Mouse (Mus musculus): Measurements from ENCODE around the gene Vapb.
A peak's percentile ranks its signal among the peaks of the same experiment; 100 is the strongest.

The Vapb gene

GRCm38 (mm10) chr2:173794018-173794417 lies 56.7 kb downstream of the Vapb start:
- no peak for DNase-seq

- no peak for DNase-seq
Measured at GRCm38 (mm10) chr2:173794531-173795510, 57.5 kb downstream of the Vapb start.

- DNase-seq = no peak
Measured at GRCm38 (mm10) chr2:173795801-173796673, 58.7 kb downstream of the Vapb start.

GRCm38 (mm10) chr2:173796674-173796963 lies 59.3 kb downstream of the Vapb start:
- DNase-seq = no peak

GRCm38 (mm10) chr2:173799513-173799912 lies 62.2 kb downstream of the Vapb start:
- DNase-seq = no peak

- no peak for DNase-seq
Measured at GRCm38 (mm10) chr2:173800566-173800965, 63.3 kb downstream of the Vapb start.

GRCm38 (mm10) chr2:173801405-173801876 lies 64.1 kb downstream of the Vapb start:
- DNase-seq = no peak

GRCm38 (mm10) chr2:173802176-173802575 lies 64.9 kb downstream of the Vapb start:
- no peak for DNase-seq

GRCm38 (mm10) chr2:173802956-173803355 lies 65.6 kb downstream of the Vapb start:
- DNase-seq = no peak

GRCm38 (mm10) chr2:173803827-173804226 lies 66.5 kb downstream of the Vapb start:
- DNase-seq = no peak

GRCm38 (mm10) chr2:173806621-173807020 lies 69.3 kb downstream of the Vapb start:
- no peak for DNase-seq

- DNase-seq = no peak
Measured at GRCm38 (mm10) chr2:173808942-173809341, 71.6 kb downstream of the Vapb start.

- no peak for DNase-seq
Measured at GRCm38 (mm10) chr2:173810036-173810850, 72.9 kb downstream of the Vapb start.

- DNase-seq = no peak
Measured at GRCm38 (mm10) chr2:173810851-173811130, 73.5 kb downstream of the Vapb start.

- no peak for DNase-seq
Measured at GRCm38 (mm10) chr2:173811850-173812249, 74.5 kb downstream of the Vapb start.

- DNase-seq = peak; percentile 61 to 65
Measured at GRCm38 (mm10) chr2:173813071-173813470, 75.8 kb downstream of the Vapb start.

GRCm38 (mm10) chr2:173826287-173826686 lies 89.0 kb downstream of the Vapb start:
- DNase-seq = no peak

GRCm38 (mm10) chr2:173827228-173827627 lies 89.9 kb downstream of the Vapb start:
- DNase-seq = no peak

- no peak for DNase-seq
Measured at GRCm38 (mm10) chr2:173828134-173828533, 90.8 kb downstream of the Vapb start.

GRCm38 (mm10) chr2:173832828-173833492 lies 95.6 kb downstream of the Vapb start:
- DNase-seq = no peak

Measured in cerebellum, postnatal 14 days (tissue).